Mouse (Mus musculus) natural killer cell, adult 2 months (primary cell): Measurements from ENCODE around the gene Zswim4.
A peak's percentile ranks its signal among the peaks of the same experiment; 100 is the strongest.

Experiments
- DNase-seq, 2 experiments: peaks; one replicate each; pipeline ENCODE4 v3.0.0; 2022; ENCODE audit warnings: low spot score in 2 of 2

The Zswim4 gene

DNA sequence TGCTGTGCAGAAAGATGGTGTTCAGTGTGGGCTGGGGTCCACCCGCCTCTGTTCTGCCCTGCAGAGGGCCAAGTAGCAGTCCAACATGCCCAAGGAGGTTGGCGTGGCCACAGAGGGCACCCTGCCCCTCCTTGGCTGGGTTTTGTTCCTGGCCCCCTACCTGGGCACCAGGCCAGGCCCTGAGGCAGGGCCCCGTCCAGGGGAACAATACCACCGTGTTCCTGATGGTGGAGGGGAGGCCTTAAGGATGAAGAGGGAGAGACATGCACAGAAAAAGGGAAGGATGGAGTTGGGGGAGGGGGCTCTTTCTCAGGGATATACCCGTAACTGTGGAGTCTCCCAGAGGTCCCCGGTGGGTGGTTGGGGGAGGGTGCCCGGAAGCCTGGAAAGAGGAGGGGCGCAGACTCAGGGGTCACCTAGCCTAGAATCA, 36.7 kb downstream of the Zswim4 start:
- no peak for DNase-seq

GRCm38 (mm10) chr8:84199348-84200125, 37.3 kb downstream of the Zswim4 start:
- DNase-seq = peak in 1 of 2 experiments; percentile 12

DNA sequence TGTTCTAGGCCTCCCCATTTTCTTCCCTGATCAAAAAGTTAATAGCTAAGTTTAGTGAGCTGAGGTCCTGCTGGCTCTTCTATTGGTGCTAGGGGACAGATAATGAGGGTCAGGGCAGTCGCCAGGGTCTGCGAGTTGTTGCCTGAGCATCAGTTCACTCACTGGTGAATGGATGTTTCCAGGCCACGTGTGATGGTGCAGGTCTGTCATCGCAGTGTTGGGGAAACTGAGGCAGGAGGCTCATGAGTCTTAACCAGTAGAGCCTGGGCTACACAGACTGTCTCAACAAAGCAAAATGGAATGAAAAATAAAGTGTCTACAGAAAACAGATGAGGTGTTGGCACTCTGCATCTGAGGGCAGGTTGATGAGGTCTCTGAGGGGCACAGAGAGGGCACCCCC, 38.0 kb downstream of the Zswim4 start:
- DNase-seq = no peak

- peak; percentile 100 for DNase-seq
Measured at GRCm38 (mm10) chr8:84197922-84198774, 38.7 kb downstream of the Zswim4 start.

DNA sequence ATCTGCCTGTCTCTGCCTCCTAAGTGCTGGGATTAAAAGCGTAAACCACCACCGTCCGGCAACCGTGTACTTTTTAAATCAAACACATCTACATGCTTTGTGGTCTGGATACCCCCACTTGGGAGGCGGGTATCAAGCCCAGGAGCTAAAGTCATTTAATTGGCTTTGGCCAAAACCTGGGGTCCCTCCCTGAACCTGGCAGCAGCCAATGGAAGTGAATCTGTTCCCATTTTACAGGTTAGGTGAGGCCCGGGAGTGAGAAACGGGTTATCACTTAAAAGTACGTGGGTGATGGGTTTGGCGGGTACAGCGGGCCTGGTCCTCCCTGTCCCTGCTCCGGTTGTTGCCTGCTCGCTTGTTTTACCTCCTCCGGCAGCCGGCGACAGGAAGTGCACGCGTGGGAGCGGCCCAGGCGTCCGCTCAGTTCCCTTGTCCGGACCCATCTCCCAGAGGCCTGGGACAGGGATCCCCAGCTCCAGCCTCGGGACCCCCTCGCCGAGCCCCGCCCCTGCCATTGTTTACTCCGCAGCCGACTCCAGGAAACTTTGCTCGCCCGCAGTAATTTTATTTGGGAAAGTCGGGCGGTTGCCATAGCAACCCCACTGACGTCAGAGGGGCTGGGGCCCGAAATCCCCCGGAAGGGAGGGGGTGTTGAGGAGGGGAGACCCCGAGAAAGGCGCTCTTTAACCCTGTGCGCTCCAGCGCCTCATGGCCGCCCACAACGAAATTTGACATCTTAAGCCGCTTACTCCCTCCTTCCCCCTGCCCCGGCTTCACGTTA, 39.5 kb downstream of the Zswim4 start:
- DNase-seq = peak; percentile 91 to 94

DNA sequence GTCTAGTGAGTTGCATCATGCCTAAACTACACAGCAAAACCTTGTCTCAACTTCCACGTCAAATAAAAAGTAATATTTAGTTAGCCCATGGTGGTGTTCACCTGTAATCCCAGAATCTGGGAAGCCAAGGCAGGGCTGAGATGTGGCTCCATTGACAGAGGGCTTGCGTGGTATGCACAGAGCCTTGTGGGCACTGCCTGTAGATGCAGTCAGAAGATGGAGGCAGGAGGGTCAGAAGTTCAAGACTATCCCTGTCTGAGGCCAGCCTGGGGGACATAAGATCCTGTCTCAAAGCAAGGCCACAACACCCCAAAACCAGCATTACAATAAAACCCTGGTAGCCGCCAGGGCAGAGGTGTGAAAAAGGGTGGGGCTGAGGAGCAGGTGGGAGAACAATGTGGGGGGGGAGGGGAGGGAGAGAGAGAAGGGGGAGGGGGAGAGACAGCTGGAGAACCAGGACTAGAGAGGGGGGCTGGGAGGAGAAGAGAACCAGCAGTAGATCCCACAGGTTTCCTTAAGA, 42.6 kb downstream of the Zswim4 start:
- no peak for DNase-seq

DNA sequence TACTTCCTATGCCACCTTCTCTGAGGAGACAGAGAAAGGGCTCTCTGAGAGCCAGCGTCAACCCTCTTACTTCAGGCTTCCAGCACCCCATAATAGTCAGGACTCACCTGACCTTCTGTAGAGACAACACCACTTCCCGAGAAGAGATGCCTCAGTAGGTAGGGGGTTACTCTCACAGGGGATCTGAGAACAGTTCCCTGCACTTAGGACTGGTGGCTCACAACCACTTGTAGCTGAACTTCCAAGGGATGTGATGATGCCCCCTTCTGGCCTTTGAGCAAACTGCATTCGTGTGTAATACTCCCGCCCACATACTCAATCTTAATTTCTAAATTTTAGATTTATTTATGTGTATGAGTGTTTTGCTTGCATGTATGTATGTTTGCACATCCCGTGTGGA, 43.3 kb downstream of the Zswim4 start:
- DNase-seq = no peak

DNA sequence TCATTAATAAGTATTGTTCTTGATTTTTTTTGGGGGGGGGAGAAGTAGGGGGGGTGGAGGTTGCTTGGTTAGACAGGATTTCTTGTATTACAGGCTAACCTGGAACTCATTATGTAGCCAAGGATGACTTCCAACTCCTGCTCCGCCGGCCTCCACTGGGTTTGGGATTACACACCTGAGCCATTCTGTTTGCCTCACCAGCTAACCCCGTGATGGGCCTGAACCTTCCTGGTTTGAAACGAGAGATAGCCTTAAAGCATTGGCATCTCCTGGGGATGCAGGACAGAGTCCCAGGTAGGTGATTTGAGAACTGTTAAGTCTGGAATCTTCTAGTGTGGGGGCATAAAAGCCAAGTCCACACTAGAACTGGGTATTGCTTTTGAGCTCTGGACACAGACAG, 43.7 kb downstream of the Zswim4 start:
- DNase-seq = no peak

- peak; percentile 87 to 88 for DNase-seq
Measured at GRCm38 (mm10) chr8:84192555-84192954, 44.3 kb downstream of the Zswim4 start.

DNA sequence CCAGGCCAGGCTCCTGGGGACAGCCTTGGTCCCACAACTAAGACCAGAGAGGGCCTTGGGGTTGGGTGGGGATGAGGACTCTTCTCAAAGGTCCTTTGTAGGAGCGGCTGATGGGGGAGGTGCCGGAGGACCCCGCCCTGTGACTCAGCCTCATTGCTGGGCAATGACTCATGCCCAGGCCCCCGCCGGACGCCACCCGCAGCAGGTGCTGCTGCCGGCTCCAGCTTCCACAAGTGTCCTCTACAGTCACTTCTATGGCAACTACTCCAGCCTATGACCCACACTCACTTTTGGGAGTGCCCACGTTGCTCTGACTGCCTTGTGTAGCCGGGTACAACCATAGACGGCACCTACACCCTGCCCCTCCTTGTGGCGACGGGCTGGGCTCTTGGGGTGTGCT, 44.8 kb downstream of the Zswim4 start:
- peak; percentile 81 to 86 for DNase-seq

DNA sequence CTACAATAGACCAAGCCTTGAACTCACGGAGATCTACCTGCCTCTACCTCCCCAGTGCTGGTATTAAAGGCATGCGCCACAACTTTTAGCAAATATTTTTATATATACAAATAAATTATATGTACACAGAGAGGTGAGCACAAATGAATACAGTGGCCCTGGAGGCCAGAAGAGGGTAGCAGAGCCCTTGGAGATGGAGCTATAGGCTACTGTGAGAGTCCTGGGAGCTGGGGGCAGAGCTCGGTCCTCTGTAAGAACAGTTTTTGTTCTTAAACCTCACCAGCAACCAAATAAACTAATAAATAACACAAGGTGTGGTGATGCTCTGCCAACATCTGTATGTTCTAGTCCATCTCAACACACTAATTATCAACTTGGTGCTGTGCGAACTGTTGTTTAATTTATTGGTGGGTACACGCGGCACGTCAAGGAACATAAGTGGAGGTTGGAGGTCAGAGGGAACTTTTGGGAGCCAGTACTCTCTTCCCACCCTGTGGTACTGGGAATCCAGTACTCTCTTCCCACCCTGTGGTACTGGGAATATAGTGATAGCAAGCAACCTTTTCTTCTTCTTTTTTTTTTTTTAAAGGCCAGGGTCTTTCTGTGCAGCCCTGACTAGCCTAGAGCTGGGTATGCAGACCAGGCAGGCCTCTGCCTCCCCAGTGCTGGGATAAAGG, 46.5 kb downstream of the Zswim4 start:
- DNase-seq = peak in 1 of 2 experiments; percentile 33

DNA sequence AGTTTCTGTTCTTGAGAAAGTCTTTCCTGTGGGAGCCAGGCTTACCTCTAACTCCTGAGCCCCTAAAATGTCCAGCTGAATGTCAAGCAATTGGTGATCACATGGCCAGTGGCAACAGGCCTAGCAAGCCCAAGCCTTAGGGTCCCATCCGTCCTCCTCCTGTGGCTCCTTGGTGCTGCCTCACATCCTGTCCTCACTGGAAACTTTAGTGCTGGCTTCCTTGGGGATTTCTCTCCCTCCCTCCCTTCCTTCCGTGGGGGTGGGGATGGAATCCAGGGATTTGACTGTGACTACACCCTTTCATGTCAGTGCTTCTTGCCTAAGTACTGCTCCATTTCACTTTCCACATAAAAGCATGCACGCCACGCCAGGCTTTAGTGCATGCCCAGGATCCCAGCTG, 47.3 kb downstream of the Zswim4 start:
- DNase-seq = no peak

GRCm38 (mm10) chr8:84188671-84189070, 48.2 kb downstream of the Zswim4 start:
- no peak for DNase-seq

GRCm38 (mm10) chr8:84187065-84187755, 49.6 kb downstream of the Zswim4 start:
- DNase-seq = peak; percentile 82 to 85

DNA sequence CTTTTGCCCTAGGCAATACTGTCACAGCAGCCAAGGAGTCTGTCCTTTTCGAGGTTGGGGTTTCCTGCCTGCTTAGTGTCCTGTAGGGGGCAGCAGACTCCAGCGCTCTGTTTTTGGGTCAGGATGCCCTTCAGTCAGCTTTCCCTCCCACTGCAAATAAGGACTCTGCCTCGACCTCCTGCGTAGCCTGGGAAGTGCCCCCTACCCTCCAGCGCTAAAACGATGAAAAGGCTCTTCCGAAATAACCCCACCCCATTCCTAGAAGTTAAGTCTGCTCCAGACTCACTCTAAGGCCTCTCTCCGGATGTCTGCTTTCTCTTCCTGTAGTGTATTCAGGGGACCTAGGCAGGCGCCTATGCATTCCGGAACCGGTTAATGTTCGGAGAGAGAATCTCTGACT, 50.3 kb downstream of the Zswim4 start:
- peak; percentile 80 to 82 for DNase-seq

- DNase-seq = no peak
Measured at GRCm38 (mm10) chr8:84185117-84185516, 51.7 kb downstream of the Zswim4 start, which contains the start of gene Nanos3. Gene Nanos3 (minus strand): TSS chr8:84185217.

GRCm38 (mm10) chr8:84184085-84185043, 52.5 kb downstream of the Zswim4 start:
- DNase-seq = no peak

DNA sequence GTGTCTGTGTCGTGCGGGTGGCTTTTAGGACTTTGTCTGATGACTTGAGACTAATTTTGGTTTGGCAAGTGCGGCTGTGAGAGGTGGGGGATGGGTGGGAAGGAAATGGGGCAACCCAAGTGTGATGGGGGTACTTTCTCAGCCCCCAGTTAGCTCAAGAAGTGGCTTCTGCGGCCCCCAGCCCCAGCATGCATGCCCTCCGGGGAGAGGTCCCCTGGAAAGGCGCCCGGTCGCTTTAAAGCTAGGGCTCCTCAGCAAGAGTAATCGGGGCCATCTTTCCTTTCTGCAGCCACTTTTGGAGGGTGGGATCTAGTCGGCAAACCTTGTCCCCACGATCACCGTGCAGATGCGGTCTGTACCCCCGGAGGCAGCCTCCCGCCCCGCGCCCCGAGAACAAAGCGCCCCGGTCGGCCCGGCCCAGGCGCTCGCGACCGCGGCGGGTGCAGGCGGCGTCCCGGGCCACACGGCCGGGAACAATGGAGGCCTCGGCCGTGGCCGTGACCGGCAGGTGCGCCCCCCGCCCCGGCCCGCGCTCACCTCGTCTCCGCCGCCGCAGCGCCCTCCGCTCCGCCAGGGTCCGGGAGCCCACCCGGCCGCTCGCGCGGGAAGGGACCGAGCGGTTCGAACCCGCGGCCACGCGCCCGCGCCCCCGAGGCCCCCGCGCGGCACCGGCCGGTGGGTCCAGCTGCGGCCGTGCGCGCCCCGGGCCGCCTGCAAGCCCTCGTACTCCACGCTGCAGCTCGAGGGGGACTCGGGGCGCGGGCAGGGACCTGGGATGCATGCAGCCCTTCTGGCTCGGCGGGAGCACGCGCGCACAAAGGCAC, 53.4 kb downstream of the Zswim4 start:
- DNase-seq = peak in 1 of 2 experiments; percentile 18
